Mouse (Mus musculus) thymus, postnatal 4 days (tissue): ENCODE measurements around the gene Wipi2.

ENCODE experiments used
- DNase-seq: peaks from one replicate; pipeline ENCODE4 v3.0.0; 2021

The Wipi2 gene

GRCm38 (mm10) chr5:142627398-142627797 lies at the start of gene Wipi2:
Wipi2 (plus strand) TSS chr5:142627698.
- no peak for DNase-seq

GRCm38 (mm10) chr5:142578192-142578591 lies 49.3 kb upstream of the Wipi2 start:
- DNase-seq = no peak

- DNase-seq = peak; percentile 68
Measured at GRCm38 (mm10) chr5:142581517-142581916, 46.0 kb upstream of the Wipi2 start.

- DNase-seq = no peak
Measured at GRCm38 (mm10) chr5:142583616-142584126, 43.8 kb upstream of the Wipi2 start.

DNA sequence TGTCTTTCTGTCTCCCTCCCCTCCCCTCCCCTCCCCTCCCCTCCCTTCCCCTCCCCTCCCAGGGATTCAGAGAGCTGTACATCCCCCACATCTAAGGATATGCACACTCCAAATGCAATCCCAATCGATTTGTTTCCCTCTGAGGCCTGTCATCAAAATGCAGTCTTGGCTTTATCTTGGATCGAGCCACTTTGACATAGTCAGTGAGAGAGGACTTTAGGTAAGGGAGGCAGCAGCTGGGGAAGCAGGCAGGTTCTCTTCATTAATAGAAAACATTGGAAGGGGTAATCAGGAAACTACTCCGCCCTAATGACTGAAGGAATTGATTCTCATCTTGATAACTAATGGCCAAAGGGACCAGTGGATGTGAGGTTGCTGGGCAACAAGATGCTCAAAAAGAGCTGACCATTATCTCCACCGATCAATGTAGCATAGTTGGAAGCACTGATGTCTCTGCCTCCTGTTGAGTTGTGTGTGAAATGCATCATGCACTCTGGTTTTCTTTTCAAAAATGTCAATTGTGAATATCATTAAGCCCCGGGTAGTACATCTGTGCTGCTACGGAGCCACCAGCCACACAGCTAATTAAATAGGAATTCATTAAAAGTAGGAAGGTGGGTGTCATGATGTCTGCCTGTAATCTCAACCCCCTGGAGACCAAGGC lies 36.4 kb upstream of the Wipi2 start:
- no peak for DNase-seq

DNA sequence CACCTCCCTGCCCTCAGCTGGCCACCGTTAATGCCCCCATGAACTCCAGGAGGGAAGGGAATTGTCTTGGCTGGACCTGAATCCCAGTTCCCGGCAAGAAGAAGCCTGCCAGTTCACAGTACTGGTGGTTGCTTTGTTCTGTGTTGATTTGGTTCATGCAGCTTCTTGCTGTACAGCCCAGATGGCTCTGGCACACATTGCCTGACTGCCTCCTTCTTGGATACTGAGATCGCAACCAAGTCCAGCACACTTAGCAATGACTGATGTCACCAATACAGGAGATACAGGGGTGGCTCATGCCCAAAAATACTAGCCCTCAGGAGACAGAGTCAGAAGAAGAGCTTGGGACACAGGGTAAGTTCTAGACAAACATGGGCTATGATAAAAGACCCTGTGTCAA lies 31.8 kb upstream of the Wipi2 start:
- DNase-seq = no peak

GRCm38 (mm10) chr5:142596723-142597122 lies 30.8 kb upstream of the Wipi2 start:
- DNase-seq = no peak

DNA sequence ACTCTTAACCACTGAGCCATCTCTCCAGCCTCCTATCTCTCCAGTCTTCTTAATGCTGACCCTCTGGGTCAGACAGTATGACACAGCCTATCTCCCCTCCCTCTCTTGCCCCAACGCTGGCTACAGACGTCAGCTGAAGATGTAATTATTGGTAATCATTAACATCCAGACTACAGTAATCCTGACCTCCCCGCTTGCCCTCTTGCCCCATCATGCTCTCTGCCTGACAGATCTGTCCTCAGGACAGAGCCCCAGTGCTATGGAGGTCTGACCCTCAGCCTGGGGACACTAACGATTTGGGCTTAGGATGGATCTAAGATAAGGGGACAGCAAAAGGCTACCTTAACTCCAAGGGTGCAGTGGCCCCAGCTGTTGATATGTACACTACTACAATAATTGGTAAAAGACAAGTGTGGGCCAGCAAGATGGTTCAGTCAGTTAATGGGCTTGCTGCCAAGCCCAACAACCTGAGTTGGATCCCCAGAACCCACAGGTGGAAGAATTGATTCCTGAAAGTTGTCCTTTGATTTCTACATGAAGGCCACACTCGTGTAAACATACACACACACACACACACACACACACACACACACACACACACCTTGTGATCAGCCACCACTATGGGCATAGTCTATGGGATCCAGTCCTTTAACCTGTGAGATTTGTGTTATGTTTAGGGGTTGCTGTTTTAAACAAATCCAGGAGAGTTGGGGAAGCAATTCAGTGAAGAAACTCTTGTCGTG lies 29.7 kb upstream of the Wipi2 start:
- no peak for DNase-seq

DNA sequence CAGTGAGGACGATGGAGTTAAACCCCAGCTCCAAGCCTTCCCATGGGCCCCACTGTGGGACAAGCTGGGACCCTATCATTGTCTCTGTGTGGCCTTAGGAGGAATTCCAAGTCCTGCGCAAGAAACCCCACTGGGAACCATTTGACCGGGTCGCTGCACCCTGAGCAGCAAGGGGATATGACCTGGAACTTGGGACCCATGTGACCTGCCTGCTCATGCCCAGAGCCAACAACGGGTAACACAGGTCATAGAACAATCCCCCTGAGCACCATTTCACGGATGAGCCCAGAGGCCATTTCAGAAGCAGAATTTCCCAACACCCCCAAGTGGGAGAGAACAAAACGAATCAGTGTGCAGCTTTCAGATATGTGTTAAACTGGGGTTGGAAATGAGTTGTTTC lies 23.1 kb upstream of the Wipi2 start:
- no peak for DNase-seq

GRCm38 (mm10) chr5:142605288-142605687 lies 22.2 kb upstream of the Wipi2 start:
- DNase-seq = no peak

GRCm38 (mm10) chr5:142608259-142608988 lies 19.1 kb upstream of the Wipi2 start, which contains the start of gene Mmd2:
Mmd2 (minus strand) TSS chr5:142608800.
- no peak for DNase-seq

- DNase-seq = no peak
Measured at GRCm38 (mm10) chr5:142608989-142609325, 18.5 kb upstream of the Wipi2 start.

- DNase-seq = no peak
Measured at GRCm38 (mm10) chr5:142610362-142610761, 17.1 kb upstream of the Wipi2 start.

DNA sequence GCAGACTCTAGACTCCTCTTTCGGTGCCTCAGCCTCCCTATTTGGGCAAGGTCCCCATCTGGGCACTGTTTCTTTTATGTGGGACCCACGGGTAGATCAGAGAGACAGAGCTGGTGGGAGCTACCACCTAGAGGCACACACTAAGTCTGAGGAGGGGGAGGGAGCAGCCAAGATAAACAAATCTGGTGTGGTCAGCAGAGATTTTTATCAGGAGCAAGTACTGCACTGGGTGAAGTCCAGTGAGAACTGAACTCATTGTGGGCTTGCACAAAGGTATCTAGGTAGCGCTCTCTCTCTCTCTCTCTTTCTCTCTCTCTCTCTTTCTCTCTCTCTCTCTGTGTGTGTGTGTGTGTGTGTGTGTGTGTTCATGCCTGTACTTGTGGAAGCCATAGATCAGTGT lies 13.0 kb upstream of the Wipi2 start:
- DNase-seq = no peak

GRCm38 (mm10) chr5:142615638-142616037 lies 11.9 kb upstream of the Wipi2 start:
- no peak for DNase-seq

DNA sequence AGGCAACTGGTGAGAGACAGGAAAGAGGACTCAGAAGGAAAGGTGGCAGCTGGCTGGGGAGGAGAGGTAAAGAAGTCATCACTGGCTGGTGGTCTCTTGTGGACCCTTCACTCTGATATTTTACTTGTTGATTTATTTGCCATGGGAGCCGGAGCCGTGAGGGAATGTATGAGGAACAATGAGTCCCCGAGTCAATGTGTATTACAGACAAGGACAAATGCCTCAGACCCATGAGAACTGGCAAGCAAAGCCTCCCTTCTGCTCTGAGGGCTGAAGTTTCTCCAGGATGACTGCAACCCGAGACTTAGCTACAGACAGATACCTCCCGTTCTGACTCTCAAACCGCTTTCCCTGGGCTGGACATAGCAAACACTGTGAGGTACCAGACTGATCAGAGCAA lies 11.2 kb upstream of the Wipi2 start:
- no peak for DNase-seq

GRCm38 (mm10) chr5:142619866-142620265 lies 7.6 kb upstream of the Wipi2 start:
- peak; percentile 74 for DNase-seq

- no peak for DNase-seq
Measured at GRCm38 (mm10) chr5:142621421-142621820, 6.1 kb upstream of the Wipi2 start.

GRCm38 (mm10) chr5:142622134-142622533 lies 5.4 kb upstream of the Wipi2 start:
- no peak for DNase-seq

DNA sequence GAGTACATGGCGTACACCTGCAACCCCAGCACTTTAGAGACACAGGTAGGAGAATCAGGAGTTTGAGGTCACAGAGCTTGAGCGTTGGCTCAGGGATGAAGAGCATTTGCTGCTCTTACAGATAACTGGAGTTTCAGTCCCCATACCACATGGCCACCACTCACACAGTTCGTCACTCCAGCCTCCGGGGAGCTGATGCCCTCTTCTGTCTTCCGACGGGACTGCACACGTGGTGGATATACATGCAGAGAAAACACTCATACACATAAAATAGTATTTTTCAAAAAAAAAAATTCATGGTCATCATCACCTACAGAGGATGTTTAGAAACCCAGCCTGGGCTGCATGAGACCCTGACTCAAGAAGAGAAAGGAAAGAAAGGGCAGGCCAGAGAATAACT lies 4.4 kb upstream of the Wipi2 start:
- DNase-seq = no peak

- peak; percentile 99 for DNase-seq
Measured at GRCm38 (mm10) chr5:142628726-142629662, 1.5 kb downstream of the Wipi2 start.

DNA sequence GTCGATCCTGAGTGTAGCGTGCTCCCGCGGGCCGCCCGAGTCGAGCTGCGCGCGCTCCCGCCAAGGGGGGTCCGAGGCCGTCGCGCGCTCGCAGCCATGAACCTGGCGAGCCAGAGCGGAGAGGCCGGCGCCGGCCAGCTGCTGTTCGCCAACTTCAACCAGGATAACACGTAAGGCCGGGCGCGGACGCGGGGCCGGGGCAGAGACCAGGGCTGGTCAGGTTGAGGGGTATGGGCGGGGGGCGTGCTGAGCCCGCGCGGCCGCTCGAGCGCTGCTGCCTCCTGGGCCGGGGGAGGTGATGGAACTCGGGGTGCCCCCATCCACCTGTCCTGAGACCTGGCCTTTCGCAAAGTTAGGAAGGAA lies 2.1 kb downstream of the Wipi2 start:
- DNase-seq = no peak

- no peak for DNase-seq
Measured at GRCm38 (mm10) chr5:142630224-142630623, 2.7 kb downstream of the Wipi2 start.
